Mouse (Mus musculus) brown adipose tissue, adult 24 weeks (tissue): ENCODE data around the gene Sspo. TPM values are rescaled to one million over a fixed set of nuclear protein-coding genes. Genes with fewer than 3 reads are reported as not detected.

Experiments
- H3K27ac ChIP-seq: fragments of 200-500 bp; replicated peaks from 2 replicates; pipeline ENCODE4 v1.5.1; 2012; ENCODE audit warnings: low read depth, mild to moderate bottlenecking, low read length
- H3K4me1 ChIP-seq: fragments of 200-500 bp; 2 replicates; pipeline ENCODE4 v1.6.1; 2012; ENCODE audit warnings: low read length, mixed read lengths; ENCODE audit not compliant: control insufficient read depth, insufficient read depth, insufficient read length
- H3K4me3 ChIP-seq: fragments of 200-500 bp; 2 replicates; pipeline ENCODE4 v1.5.1; 2012; ENCODE audit warnings: low read depth, mild to moderate bottlenecking, low read length, moderate library complexity; ENCODE audit not compliant: insufficient read depth
- polyA plus RNA-seq: library from polyadenylated mRNA; stranded (reverse); fragments of >200 nt; gene quantifications from 2 replicates; pipeline ENCODE4 v1.2.4, GENCODE M21; 2012; ENCODE audit not compliant: missing spikeins, insufficient read depth, insufficient read length

The Sspo gene
- 0.25 TPM in 1 of 2 replicates, not detected in the other for polyA plus RNA-seq

DNA sequence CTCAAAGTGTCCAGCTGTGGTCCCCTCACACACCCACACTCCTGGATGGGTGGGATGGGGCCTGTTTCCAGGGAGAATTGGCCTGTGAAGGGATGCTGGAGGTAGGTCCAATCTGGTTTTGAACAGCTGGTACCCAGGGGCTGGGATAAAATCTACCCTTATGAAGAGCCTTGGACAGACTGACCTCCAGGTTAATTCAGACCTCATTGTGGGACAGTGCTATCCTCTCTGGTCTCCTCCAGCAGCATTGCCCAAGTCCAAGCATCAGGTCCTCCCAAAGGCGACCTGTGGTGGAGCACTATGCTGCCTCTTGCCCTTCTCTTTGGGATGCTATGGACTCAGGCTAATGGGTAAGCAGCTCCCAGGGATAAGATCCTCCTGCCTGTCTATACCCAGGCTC lies at the start of gene Sspo:
Sspo (plus strand) TSS at position 301 of the 400 bp plus-strand sequence.
- Histone ChIP-seq H3K27ac (no peak within 1 kb of the TSS), H3K4me3 (no peak within 1 kb of the TSS)

DNA sequence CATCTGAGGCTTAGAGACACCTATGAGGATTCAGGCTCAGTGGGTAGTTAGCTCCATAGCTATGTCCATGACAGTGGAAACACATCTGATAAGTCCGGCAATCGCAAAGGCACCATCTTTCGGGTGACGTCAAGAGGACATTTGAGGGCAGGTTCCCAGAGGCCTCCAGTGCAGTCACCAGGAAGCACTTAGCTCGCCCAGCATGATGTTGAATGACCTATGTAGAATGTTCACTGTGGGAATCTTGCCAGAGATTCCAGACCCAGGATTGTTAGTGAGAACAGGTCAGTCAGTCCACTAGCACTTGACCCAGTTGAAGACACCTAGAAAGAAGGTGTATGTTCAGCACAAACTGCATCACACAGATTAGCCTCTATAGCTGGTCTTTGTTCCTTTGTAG lies 48.1 kb upstream of the Sspo start:
- Histone ChIP-seq H3K27ac (no peak overlapping the region), H3K4me1 (peaks cover 18% of the 10 kb centered on the region), H3K4me3 (no peak overlapping the region)

More for the DNA sequence above, at the start of gene Sspo:
- peaks cover 9% of the 10 kb centered on the region for H3K4me1 ChIP-seq

DNA sequence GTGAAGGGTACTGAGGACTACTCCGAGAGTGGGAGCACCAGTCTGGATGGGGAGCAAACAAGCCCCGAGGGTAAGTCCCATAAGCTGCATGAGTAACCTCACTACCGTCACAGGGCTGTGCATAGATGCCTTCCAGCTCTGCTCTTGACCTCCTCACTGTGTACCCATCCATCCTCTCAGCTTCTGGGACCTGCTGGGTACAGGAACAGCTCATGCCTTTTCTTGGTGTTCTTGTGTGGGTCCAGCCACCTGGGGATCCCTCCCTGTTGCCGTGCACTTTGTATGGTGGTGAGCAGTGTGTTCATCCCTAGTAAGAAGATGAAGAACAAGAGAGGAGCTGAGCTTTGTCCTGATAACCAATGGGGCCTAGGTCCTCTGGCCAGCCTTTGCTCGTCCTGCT lies 44.0 kb upstream of the Sspo start:
- peaks cover 7% of the 10 kb centered on the region; the same call in 1 of the 2 replicates for H3K4me1 ChIP-seq
- H3K4me3 ChIP-seq, result no peak overlapping the region
- no peak overlapping the region for H3K27ac ChIP-seq

DNA sequence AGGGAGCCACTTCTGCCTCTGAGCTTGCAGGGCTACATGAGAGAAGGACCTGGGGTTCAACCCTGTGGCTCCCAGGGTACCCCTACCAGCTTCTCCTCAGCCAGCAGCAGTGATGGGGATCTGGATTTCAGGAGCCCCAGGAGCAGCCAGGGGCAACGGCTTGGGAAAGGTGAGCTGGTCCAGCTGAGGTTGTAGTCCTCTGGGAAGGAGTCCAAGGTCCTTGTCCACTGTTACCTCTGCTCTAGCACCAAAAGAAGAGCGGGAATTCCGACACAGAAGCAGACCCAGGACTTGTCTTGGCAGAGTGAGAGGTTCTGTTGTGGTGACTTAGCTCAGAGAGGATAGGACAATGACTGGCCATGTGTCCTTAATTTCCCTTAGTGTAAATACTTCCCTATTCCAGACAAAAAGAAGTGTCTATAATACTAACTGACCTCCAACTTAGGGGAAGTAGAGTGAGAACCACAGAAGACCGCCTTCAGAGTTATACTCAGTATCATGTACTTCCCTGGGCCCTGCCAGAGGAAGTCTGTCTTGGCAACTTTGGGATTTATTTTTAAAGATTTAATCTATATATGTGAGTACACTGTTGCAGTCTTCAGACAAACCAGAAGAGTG lies 38.2 kb upstream of the Sspo start:
- Histone ChIP-seq H3K4me3 (no peak overlapping the region), H3K27ac (no peak overlapping the region)

DNA sequence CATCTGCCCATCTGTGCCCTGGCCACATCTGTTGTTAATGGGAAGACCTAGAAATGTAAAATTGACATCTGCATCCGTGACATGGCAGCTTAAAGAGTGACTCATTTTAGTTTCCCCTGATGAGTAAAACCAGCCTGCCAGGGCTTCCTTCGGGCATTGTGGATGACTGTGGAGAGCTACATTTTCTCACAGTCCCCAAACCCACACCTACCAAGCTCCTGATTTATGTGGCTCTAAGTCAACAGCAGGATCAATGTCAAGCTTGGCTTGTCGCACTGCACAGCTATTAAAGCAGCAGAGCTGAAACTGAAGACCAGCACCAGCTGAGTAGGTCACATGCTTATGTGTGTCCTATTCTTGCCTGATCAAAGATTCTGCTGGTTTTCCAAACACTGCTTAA lies 37.5 kb upstream of the Sspo start:
- Histone ChIP-seq H3K4me1 (no peaks in the 10 kb centered on the region; the same call in 1 of the 2 replicates), H3K27ac (no peak overlapping the region), H3K4me3 (no peak overlapping the region)

More for the DNA sequence above, 38.2 kb upstream of the Sspo start:
- H3K4me1 ChIP-seq, result no peaks in the 10 kb centered on the region; the same call in 1 of the 2 replicates

DNA sequence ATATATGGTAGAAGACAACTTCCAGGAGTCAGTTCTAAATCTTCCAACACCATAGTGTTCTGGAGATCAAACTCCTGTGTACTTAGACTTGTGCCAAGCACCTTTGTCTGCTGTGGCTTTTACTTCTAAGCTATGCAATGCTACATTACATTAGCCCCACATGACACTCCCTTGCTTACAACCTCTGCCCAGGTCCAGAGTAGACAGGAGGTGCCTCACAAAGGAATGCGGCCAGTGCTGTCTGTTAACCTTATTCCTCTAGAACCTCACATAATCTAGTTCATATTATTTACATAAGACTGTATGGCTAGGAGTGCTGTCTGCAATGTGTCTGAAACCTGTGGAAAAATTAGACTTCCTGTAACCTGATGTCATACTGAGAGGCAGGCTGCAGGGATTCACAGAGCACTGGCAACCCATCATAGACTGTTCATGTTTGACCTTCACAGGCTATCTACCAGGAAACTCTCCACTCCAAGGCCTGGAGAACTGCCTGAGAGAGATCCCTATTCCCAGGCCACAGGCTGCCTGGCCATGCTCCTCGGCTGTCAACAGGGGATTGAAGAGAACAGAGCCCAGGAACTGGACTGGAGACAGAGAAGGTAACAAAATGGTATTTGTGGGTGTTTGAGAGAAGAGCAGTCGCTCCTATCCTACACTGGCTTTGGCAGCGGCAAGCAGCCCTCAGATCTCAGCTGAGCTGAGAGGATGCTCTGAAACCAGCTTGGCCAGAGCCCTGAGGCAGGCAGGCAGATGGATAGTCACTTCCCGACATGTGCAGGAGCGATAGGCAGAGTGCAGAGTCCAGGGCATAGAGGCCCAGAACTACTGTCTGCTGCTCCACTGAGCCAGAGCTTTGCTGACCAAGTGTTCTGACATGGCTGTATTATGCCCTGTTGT lies 36.6 kb upstream of the Sspo start:
- peaks cover 7% of the 10 kb centered on the region; the same call in 1 of the 2 replicates for H3K4me1 ChIP-seq
- no peak overlapping the region for H3K27ac ChIP-seq
- H3K4me3 ChIP-seq, result no peak overlapping the region

DNA sequence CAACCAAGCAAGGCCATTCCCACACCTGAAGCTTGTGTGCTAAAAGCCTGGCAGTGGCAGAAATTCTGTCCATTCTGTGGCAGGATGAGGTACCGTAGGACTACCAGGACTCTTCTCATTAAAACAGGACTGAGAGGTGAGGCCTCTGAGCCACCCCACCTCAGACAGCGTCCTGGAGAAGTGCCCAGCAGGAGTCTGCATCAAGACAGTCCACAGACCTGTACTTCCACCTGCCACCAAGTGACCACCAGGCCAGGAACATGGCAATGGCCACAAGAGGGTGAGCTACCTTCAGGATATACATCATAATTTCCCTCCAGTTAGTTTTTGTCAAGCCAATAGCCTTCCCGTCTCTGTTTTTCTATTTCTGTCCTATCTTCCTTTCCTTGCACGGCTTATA lies 35.9 kb upstream of the Sspo start:
- Histone ChIP-seq H3K27ac (no peak overlapping the region), H3K4me3 (no peak overlapping the region), H3K4me1 (peaks cover 8% of the 10 kb centered on the region; the same call in 1 of the 2 replicates)

DNA sequence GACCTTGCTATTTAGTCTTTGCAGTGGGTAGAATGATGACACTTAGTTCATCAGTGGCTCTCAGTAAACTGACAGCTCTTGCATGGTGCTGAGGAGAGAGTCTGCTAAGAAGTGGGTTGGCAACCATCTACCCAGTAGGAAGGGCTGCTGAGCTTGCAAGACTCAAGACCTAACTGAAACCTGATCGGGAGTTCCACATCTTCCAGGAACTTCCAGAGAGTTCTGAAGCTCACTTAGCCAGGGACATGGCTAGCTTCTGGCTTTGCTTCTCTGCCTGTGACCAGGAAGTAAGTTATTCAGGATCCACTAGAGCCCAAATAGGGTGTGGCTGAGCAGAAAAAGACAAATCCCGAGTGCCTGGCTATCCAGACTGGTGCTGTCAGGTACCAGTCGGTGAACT lies 35.4 kb upstream of the Sspo start:
- H3K4me3 ChIP-seq, result no peak overlapping the region
- H3K4me1 ChIP-seq, result peaks cover 8% of the 10 kb centered on the region; the same call in 1 of the 2 replicates
- H3K27ac ChIP-seq, result no peak overlapping the region

DNA sequence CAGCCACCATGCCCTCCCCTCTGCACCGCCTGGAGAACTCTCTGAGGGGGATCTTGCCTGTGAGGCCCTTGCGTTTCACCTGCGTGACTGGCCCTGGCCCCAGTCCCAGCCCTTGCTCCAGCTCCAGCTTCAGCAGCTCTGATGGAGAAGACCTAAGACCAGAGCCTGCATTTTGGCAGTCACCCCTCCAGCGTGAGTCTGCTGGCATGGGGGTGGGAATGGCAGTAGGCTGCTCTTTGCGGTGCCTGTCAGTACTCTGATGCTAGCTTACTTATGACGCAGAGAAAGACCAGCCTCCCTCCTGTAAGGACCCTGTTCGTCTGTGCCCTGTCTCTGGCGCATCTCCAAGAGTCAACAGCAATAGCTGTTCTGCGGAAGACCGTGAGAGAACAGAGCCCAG lies 34.9 kb upstream of the Sspo start:
- peaks cover 8% of the 10 kb centered on the region; the same call in 1 of the 2 replicates for H3K4me1 ChIP-seq
- no peak overlapping the region for H3K27ac ChIP-seq
- H3K4me3 ChIP-seq, result no peak overlapping the region

DNA sequence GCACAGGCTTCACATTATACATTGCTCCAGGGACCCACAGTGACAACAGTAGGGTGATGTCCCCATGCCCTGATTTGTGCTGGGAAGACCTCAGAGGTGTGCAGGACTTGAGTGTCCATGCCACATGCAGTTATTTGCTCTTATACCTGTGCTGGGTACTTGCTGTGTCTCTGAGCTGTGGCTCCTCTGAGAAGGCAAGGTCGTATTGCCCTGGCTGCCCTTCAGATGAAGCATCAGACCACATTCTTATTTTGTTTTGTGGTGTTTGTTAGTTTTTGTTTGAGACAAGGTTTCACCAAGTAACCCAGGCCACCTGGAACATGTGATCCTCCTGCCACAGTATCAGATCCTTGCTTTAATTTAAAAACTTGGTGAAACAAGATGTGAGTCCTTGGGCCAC lies 33.1 kb upstream of the Sspo start:
- no peak overlapping the region for H3K4me3 ChIP-seq
- no peak overlapping the region for H3K27ac ChIP-seq

DNA sequence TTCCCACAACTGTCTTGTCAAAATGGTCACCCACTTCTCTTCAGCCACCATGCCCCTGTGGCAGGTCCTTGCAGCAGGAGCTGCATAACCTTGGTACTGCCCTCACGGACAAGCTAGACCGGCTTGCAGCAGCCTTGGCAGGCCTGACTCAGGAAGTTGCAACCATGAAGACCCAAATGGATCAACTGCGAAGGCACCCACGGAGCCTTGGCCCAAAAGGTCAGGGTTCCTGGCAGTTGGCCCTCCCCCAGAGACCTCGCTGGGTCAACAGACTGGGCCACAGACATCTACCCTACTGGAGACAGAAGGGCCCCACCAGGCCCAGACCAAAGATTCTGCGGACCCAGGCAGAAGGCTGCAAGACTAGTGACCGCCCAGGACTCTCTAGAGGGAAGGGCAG lies 32.4 kb upstream of the Sspo start:
- H3K27ac ChIP-seq, result no peak overlapping the region; the same call in 1 of the 2 replicates
- peaks cover 8% of the 10 kb centered on the region; the same call in 1 of the 2 replicates for H3K4me1 ChIP-seq
- H3K4me3 ChIP-seq, result no peak overlapping the region

More for the DNA sequence above, 33.1 kb upstream of the Sspo start:
- peaks cover 8% of the 10 kb centered on the region; the same call in 1 of the 2 replicates for H3K4me1 ChIP-seq

DNA sequence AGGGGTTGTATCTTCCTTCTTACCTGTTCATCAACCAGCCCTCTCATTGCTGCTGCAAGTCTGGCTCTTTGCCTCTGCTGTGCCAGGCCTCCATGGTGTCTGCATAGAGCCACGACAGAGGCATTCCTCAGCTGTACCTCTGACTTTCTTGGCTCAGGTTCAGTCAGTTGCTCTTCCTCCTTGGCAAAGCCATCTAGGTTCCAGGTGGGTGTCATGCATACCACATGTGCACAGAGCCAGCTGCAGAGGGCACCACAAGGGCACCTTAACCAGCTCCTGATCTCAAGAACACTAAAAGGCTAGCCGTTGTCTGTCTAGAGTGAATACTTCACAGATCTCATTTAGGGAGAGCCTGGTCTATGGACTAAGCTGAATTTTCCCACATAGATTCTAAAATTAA lies 31.5 kb upstream of the Sspo start:
- Histone ChIP-seq H3K4me3 (no peak overlapping the region), H3K27ac (no peak overlapping the region; the same call in 1 of the 2 replicates), H3K4me1 (peaks cover 8% of the 10 kb centered on the region; the same call in 1 of the 2 replicates)

DNA sequence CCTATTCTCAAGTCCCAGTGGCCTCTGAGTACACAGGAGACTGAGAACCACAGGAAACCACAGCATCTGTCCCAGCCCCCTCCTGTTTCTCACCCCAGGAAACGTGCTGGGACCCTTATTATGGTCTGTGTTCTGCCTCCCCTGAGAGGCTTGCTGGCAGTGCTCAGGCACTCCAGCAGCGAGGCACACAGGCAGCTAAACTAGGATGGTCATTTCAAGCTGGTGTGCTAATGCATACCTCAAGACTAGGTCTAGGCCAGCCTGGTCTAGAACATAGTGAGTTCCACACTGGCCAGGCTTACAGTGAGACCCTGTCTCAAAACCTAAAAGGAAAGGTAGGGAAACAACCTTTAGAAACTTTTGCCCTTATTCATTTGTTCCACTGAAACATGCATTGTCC lies 27.4 kb upstream of the Sspo start:
- H3K4me3 ChIP-seq, result no peak overlapping the region
- H3K4me1 ChIP-seq, result peaks cover 8% of the 10 kb centered on the region; the same call in 1 of the 2 replicates
- H3K27ac ChIP-seq, result no peak overlapping the region

DNA sequence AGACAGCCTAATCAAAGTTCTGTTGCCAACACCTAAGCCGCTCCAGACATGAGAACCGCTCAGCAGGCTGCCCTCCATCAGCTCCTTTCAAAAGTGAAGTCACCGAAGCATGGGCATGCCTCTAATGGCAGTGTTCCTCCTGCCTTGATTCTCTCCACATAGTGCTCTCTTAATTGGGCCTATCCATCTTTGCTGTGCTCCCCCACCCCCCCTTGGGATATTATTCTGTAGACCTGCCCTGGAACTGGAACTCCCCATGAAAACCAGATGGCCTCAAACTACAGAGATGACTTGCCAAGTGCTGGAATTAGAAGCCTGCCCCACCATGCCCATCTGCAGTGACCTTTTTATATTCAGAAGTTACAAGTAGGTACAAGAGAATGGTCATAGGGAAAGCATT lies 24.7 kb upstream of the Sspo start:
- Histone ChIP-seq H3K4me3 (no peak overlapping the region), H3K27ac (no peak overlapping the region), H3K4me1 (peaks cover 2% of the 10 kb centered on the region; the same call in 1 of the 2 replicates)

DNA sequence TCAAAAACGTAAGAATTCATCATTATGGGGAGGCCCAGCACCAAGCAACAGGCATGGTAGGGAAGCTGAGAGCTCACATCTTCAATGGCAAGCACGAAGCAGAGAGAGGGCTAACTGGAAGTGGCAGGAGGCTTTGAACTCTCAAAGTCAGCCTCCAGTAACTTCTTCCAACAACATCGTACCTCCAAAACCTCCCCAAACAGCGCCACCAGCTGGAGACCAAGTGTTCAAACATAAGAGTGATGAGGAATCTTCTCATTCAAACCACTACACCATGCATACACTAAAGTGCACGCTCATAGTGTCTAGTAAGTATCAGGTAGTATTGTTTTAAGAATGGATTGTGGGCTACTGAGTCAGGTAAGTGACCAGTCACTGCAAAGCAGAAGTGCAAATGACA lies 24.0 kb upstream of the Sspo start:
- peaks cover 5% of the 10 kb centered on the region for H3K4me1 ChIP-seq
- no peak overlapping the region for H3K4me3 ChIP-seq
- no peak overlapping the region for H3K27ac ChIP-seq
